Mouse (Mus musculus) ES-Bruce4 (cell line): ENCODE measurements around the gene Dguok. TPM values are rescaled to one million over a fixed set of nuclear protein-coding genes. Genes with fewer than 3 reads are reported as not detected.

Experiments
- H3K27ac ChIP-seq: 2 replicates; pipeline ENCODE4 v1.5.1; 2012; ENCODE audit warnings: low read length, inconsistent platforms; ENCODE audit not compliant: insufficient read depth
- H3K27me3 ChIP-seq: 2 replicates; pipeline ENCODE4 v1.6.1; 2012; ENCODE audit warnings: mild to moderate bottlenecking, low read length, inconsistent platforms; ENCODE audit not compliant: control insufficient read depth, poor library complexity, insufficient read depth, severe bottlenecking
- H3K36me3 ChIP-seq: 2 replicates; pipeline ENCODE4 v1.6.1; 2012; ENCODE audit warnings: inconsistent platforms, mild to moderate bottlenecking, low read length, moderate library complexity; ENCODE audit not compliant: control insufficient read depth, poor library complexity, insufficient read depth, severe bottlenecking
- H3K4me1 ChIP-seq: one replicate; pipeline ENCODE4 v1.8.1; 2011; ENCODE audit warnings: low read length; ENCODE audit not compliant: control insufficient read depth, insufficient read depth
- H3K4me3 ChIP-seq: 2 replicates; pipeline ENCODE4 v1.5.1; 2011; ENCODE audit warnings: low read depth, mild to moderate bottlenecking, low read length
- H3K9ac ChIP-seq: 2 replicates; pipeline ENCODE4 v1.6.1; 2012; ENCODE audit warnings: low read depth, mild to moderate bottlenecking, inconsistent platforms; ENCODE audit not compliant: poor library complexity, severe bottlenecking
- H3K9me3 ChIP-seq: replicated peaks from 2 replicates; pipeline ENCODE4 v1.6.1; 2012; ENCODE audit warnings: mild to moderate bottlenecking, low read length, inconsistent platforms; ENCODE audit not compliant: control insufficient read depth, poor library complexity, insufficient read depth, severe bottlenecking
- CTCF ChIP-seq: IDR thresholded peaks from one replicate; pipeline ENCODE4 v1.8.1; 2011; ENCODE audit warnings: low read depth, low read length
- EP300 ChIP-seq: IDR thresholded peaks from 2 replicates; pipeline ENCODE4 v1.6.1; 2011; ENCODE audit warnings: low read depth, low read length; ENCODE audit not compliant: insufficient read depth
- POLR2A ChIP-seq: IDR thresholded peaks from one replicate; pipeline ENCODE4 v1.8.1; 2011; ENCODE audit warnings: low read length; ENCODE audit not compliant: insufficient read depth
- polyA plus RNA-seq: library from polyadenylated mRNA; stranded (reverse); fragments of >200 nt; gene quantifications from 2 replicates; pipeline ENCODE4 v1.2.4, GENCODE M21; 2011; ENCODE audit warnings: low read depth; ENCODE audit not compliant: missing spikeins, insufficient read depth, insufficient read length

Dguok gene
- polyA plus RNA-seq, 1 experiment = 48.0 TPM

GRCm38 (mm10) chr6:83496009-83496752 is 10.6 kb downstream of the Dguok start:
- Histone ChIP-seq H3K27me3 (no peaks in the 10 kb centered on the region), H3K9ac (no peak overlapping the region), H3K9me3 (no peaks in the 10 kb centered on the region), H3K4me3 (no peak overlapping the region), H3K27ac (no peak overlapping the region), H3K36me3 (peaks cover 7% of the 10 kb centered on the region; the same call in 1 of the 2 replicates), H3K4me1 (no peaks in the 10 kb centered on the region)
- TF ChIP-seq EP300 = no peak
- TF ChIP-seq CTCF = no peak
- no peak for TF ChIP-seq POLR2A

- Histone ChIP-seq H3K9ac (no peak overlapping the region), H3K4me3 (no peak overlapping the region), H3K9me3 (no peaks in the 10 kb centered on the region), H3K4me1 (no peaks in the 10 kb centered on the region), H3K36me3 (peaks cover 11% of the 10 kb centered on the region), H3K27me3 (no peaks in the 10 kb centered on the region), H3K27ac (no peak overlapping the region)
- no peak for TF ChIP-seq CTCF
- no peak for TF ChIP-seq POLR2A
- TF ChIP-seq EP300 = no peak
These were observed 16.1 kb downstream of the Dguok start for GRCm38 (mm10) chr6:83490622-83491021.

- H3K9ac ChIP-seq = no peak overlapping the region
- TF ChIP-seq EP300 = no peak
- no peak for TF ChIP-seq CTCF
- TF ChIP-seq POLR2A = no peak
- H3K4me3 ChIP-seq = no peak overlapping the region
- H3K27ac ChIP-seq = no peak overlapping the region
- no peaks in the 10 kb centered on the region for H3K4me1 ChIP-seq
- H3K9me3 ChIP-seq = no peaks in the 10 kb centered on the region
- H3K27me3 ChIP-seq = no peaks in the 10 kb centered on the region
- peaks cover 4% of the 10 kb centered on the region for H3K36me3 ChIP-seq
These were observed 18.6 kb downstream of the Dguok start for GRCm38 (mm10) chr6:83488200-83488599.

GRCm38 (mm10) chr6:83487298-83487697 is 19.5 kb downstream of the Dguok start:
- TF ChIP-seq CTCF = no peak

GRCm38 (mm10) chr6:83485854-83486253 is 20.9 kb downstream of the Dguok start:
- Histone ChIP-seq H3K27ac (no peak overlapping the region), H3K4me1 (no peaks in the 10 kb centered on the region), H3K36me3 (peaks cover 4% of the 10 kb centered on the region), H3K4me3 (no peak overlapping the region), H3K9ac (no peak overlapping the region), H3K9me3 (no peaks in the 10 kb centered on the region), H3K27me3 (no peaks in the 10 kb centered on the region)
- TF ChIP-seq CTCF (no peak), POLR2A (no peak), EP300 (no peak)

More at GRCm38 (mm10) chr6:83487298-83487697, 19.5 kb downstream of the Dguok start:
- Histone ChIP-seq H3K9ac (no peak overlapping the region), H3K27ac (no peak overlapping the region), H3K27me3 (no peaks in the 10 kb centered on the region), H3K9me3 (no peaks in the 10 kb centered on the region), H3K4me3 (no peak overlapping the region), H3K4me1 (no peaks in the 10 kb centered on the region), H3K36me3 (peaks cover 4% of the 10 kb centered on the region)

GRCm38 (mm10) chr6:83483776-83484175 is 23.0 kb downstream of the Dguok start:
- Histone ChIP-seq H3K9ac (no peak overlapping the region), H3K9me3 (no peaks in the 10 kb centered on the region), H3K27ac (no peak overlapping the region), H3K36me3 (0 out of 2 replicates have a peak, but pooled peaks cover 2% of the 10 kb centered on the region), H3K27me3 (no peaks in the 10 kb centered on the region), H3K4me3 (no peak overlapping the region), H3K4me1 (no peaks in the 10 kb centered on the region)
- TF ChIP-seq CTCF = no peak
- no peak for TF ChIP-seq POLR2A
- no peak for TF ChIP-seq EP300
